Mouse (Mus musculus) myocyte (in vitro differentiated cells): ENCODE measurements at regions not wholly inside any gene's neighbourhood (a gene's known extent, or its start where the extent isn't known, plus 50 kb on each side); places are given as distances from the start of the nearest gene placed in this dataset.

Experiments
- MAX ChIP-seq: IDR thresholded peaks from one replicate; pipeline ENCODE4 v1.6.1; 2011; ENCODE audit warnings: low read depth, mild to moderate bottlenecking, control low read depth
- MYOD1 ChIP-seq, 3 experiments: IDR thresholded peaks; one replicate each; pipeline ENCODE4 v1.6.1; 2011; ENCODE audit warnings: control low read depth in 2 of 3, low read depth in 2 of 3, mild to moderate bottlenecking in 2 of 3, moderate library complexity in 1 of 3; ENCODE audit not compliant: insufficient read length in 2 of 3, control insufficient read depth in 1 of 3
- MYOG ChIP-seq, 3 experiments: IDR thresholded peaks; one replicate each; pipeline ENCODE4 v1.6.1; 2011; ENCODE audit warnings: control low read depth in 2 of 3, low read depth in 2 of 3, mild to moderate bottlenecking in 2 of 3; ENCODE audit not compliant: insufficient read length in 2 of 3, control insufficient read depth in 1 of 3, insufficient read depth in 1 of 3
- POLR2A ChIP-seq: IDR thresholded peaks from one replicate; pipeline ENCODE4 v1.6.1; 2011; ENCODE audit warnings: low read depth, mild to moderate bottlenecking, control low read depth, moderate library complexity; ENCODE audit not compliant: insufficient read length
- POLR2AphosphoS2 ChIP-seq: IDR thresholded peaks from one replicate; pipeline ENCODE4 v1.6.1; 2011; ENCODE audit warnings: low read depth, control low read depth; ENCODE audit not compliant: insufficient read length
- SRF ChIP-seq: IDR thresholded peaks from one replicate; pipeline ENCODE4 v1.6.1; 2011; ENCODE audit warnings: low read depth; ENCODE audit not compliant: control insufficient read depth, insufficient read length
- TCF12 ChIP-seq: IDR thresholded peaks from one replicate; pipeline ENCODE4 v1.6.1; 2011; ENCODE audit warnings: mild to moderate bottlenecking, control low read depth; ENCODE audit not compliant: poor library complexity, insufficient read depth, severe bottlenecking
- USF1 ChIP-seq: IDR thresholded peaks from one replicate; pipeline ENCODE4 v1.6.1; 2011; ENCODE audit warnings: low read depth, mild to moderate bottlenecking, control low read depth, moderate library complexity

DNA sequence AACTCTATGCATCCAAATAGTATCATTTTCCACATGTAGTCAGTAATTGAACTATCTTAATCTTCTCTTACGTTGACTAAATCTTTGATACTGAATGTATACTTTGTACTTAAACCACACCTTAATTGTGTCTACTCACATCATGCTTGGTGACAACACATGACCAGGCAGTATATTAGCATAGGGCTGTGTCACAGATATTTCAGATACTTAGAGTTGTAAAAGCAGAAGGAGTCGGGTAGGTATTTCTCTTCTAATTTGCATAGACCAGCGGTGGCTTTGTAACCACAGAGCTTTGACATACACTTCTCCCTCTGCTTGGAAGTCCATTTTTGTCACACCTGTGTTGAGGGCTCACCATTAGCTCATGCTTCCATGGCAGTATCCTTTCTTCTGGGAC is 71.0 kb downstream of the Aldh8a1 start:
- no peak for TF ChIP-seq MAX
- TF ChIP-seq POLR2A, result no peak
- TF ChIP-seq MYOG (IDR thresholded peaks at IDR 0.05; ENCODE audit: control insufficient read depth in 1 of 3, insufficient read depth in 1 of 3, insufficient read length in 2 of 3, low read depth in 2 of 3), result no peak
- no peak for TF ChIP-seq POLR2AphosphoS2
- TF ChIP-seq TCF12, result no peak
- no peak for TF ChIP-seq USF1
- TF ChIP-seq SRF, result no peak
- TF ChIP-seq MYOD1 (IDR thresholded peaks at IDR 0.05; ENCODE audit: control insufficient read depth in 1 of 3, insufficient read length in 2 of 3, low read depth in 2 of 3), result no peak
